Mouse (Mus musculus) midbrain, embryonic 14.5 days (tissue): ENCODE measurements at regions not wholly inside any gene's neighbourhood (a gene's known extent, or its start where the extent isn't known, plus 50 kb on each side); places are given as distances from the start of the nearest gene placed in this dataset.

Source experiments
- ATAC-seq: fragments of 200-750 bp; cut with Nextera tagmentation; 2 replicates; pipeline ENCODE4 v1.8.0; 2017; ENCODE audit warnings: moderate number of reproducible peaks, moderate library complexity; ENCODE audit not compliant: low FRiP score, low TSS enrichment
- DNase-seq: peaks from one replicate; pipeline ENCODE4 v3.0.0-alpha.2; 2015
- H3K27ac ChIP-seq: fragments of 300-500 bp; sonication (generic); replicated peaks from 2 replicates; pipeline ENCODE4 v1.5.1; 2014; ENCODE audit warnings: mild to moderate bottlenecking, low read depth, low read length, moderate library complexity
- H3K27me3 ChIP-seq: fragments of 300-500 bp; sonication (generic); 2 replicates; pipeline ENCODE4 v1.6.1; 2014; ENCODE audit warnings: low read length, control low read depth, mixed read lengths; ENCODE audit not compliant: control insufficient read depth, insufficient read depth
- H3K36me3 ChIP-seq: fragments of 300-500 bp; sonication (generic); 2 replicates; pipeline ENCODE4 v1.6.1; 2014; ENCODE audit warnings: low read length, control low read depth; ENCODE audit not compliant: control insufficient read depth, insufficient read depth
- H3K4me1 ChIP-seq: fragments of 300-500 bp; sonication (generic); 2 replicates; pipeline ENCODE4 v1.6.1; 2014; ENCODE audit warnings: mild to moderate bottlenecking, antibody characterized with exemption, low read length, control low read depth; ENCODE audit not compliant: control insufficient read depth, insufficient read depth
- H3K4me2 ChIP-seq: fragments of 300-500 bp; sonication (generic); 2 replicates; pipeline ENCODE4 v1.6.1; 2014; ENCODE audit warnings: mild to moderate bottlenecking, low read length, moderate library complexity
- H3K4me3 ChIP-seq: fragments of 300-500 bp; sonication (generic); replicated peaks from 2 replicates; pipeline ENCODE4 v1.5.1; 2014; ENCODE audit warnings: low read depth, low read length
- H3K9ac ChIP-seq: fragments of 300-500 bp; sonication (generic); replicated peaks from 2 replicates; pipeline ENCODE4 v1.6.1; 2014; ENCODE audit warnings: mild to moderate bottlenecking, low read length, moderate library complexity
- H3K9me3 ChIP-seq: fragments of 300-500 bp; sonication (generic); 2 replicates; pipeline ENCODE4 v1.6.1; 2016; ENCODE audit warnings: low read length, control low read depth, mixed read lengths; ENCODE audit not compliant: control insufficient read depth
- WGBS: fragments of 180-500 bp; shearing (Covaris S2); extraction: QIAGEN DNeasy Blood & Tissue Kit; methylation state at CpG from one replicate; pipeline ENCODE4 v1.1.7; 2014; 5-methylcytosine and 5-hydroxymethylcytosine counted together

DNA sequence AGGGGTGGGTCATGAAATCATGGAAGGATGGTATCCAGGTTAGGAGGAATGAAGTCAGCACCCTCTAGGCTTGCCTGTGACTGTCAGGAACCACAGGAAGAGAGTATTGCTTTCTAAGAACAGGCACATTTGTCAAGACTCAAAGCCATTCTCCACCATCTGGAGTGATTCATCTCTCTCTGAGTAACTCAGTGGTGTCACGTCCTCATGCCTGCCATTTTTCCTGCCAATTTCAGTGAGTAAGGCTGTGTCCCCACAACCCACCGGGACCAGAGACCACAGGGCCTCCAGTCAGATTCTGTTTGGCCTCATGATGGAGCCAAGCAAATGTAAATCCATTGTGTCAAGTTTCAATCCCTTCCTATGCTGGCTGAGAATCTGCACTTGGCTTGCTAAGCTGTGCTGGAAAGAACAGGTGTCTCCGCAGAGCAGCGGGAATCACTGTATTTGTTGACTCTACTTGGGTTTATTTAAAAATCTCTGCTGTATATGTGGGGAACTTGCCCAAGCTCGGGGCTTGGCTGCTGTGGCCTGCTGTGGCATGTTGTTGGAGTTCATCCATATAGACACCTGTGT lies 230.0 kb upstream of the Mki67 start:
- Histone ChIP-seq H3K4me3 (no peak overlapping the region), H3K4me2 (no peak overlapping the region), H3K36me3 (no peaks in the 10 kb centered on the region), H3K27me3 (no peaks in the 10 kb centered on the region), H3K4me1 (no peaks in the 10 kb centered on the region), H3K27ac (no peak overlapping the region), H3K9me3 (no peaks in the 10 kb centered on the region), H3K9ac (no peak overlapping the region)
- no peak for DNase-seq
- 89% methylated on average over 5 of the region's 5 CpGs for WGBS
- ATAC-seq = no peak

DNA sequence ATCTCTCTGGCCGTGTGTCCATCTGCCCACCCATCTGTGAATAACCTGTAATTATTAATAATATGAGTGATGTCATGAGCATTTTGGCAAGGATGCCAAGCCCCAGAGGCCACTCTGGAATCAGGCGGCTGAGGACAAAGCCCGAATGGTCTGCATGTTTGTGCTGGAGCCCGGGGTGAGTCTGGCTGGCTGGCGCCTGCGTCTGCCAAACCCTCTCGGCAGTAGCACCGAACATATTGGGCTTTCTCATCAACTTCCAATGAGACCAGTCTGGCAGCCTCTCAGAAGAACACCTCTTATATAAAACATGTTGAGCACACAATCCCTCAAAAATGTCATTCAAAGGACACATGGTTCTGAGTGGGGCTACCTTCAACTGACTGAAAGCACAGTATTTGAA lies 244.9 kb upstream of the Mki67 start:
- no peaks in the 10 kb centered on the region for H3K36me3 ChIP-seq
- H3K4me1 ChIP-seq = peaks cover 8% of the 10 kb centered on the region
- H3K4me2 ChIP-seq = no peak overlapping the region
- H3K9ac ChIP-seq = no peak overlapping the region
- no peak overlapping the region for H3K4me3 ChIP-seq
- no peak overlapping the region for H3K27ac ChIP-seq
- WGBS = 72% methylated on average over 8 of the region's 8 CpGs
- no peak for ATAC-seq
- peak; percentile 27 for DNase-seq
- H3K9me3 ChIP-seq = no peaks in the 10 kb centered on the region
- no peaks in the 10 kb centered on the region for H3K27me3 ChIP-seq

DNA sequence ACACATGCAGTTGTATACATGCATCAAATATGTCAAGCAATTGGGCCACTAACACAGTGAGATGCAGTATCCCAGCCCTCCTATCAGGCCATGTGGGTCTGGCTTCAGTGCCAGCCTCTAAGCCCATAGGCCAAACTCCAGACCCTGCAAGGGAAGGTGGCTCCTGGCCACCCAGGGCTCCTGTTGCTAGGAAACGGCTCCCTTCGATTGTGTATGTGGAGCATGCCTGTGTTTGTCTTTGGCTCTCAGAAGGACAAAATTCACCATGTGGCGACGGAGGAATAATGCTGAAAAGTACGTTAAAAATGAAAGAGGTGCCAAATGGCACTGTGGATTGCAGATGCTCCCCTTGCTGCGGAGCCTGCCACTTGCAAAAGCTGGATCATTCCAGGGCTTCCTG lies 249.4 kb upstream of the Mki67 start:
- WGBS = 15% methylated on average over 6 of the region's 6 CpGs
- 0 out of 2 replicates have a peak overlapping the region, but pooled peaks have one; percentile 32 for H3K27ac ChIP-seq

DNA sequence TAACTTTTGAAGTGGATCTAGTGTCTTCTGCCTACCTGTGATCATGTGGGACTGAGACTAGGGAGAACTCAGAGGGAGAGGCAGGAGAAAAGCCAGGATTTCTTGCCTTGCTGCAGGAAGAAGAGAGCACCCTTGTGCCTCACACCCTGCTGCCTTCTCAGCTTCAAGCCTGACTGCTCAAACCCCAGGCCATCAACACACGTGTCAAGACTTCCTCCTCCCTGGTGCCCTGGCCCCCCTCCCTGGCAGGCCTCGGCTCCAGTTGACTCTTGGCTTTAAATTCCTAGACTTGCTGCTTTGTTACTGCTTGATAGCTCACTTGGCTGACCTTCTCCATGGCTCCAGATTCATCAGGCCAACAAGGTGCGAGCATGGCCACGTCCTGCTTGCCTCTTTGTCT lies 250.1 kb upstream of the Mki67 start:
- Histone ChIP-seq H3K4me2 (no peak overlapping the region), H3K4me1 (peaks cover 14% of the 10 kb centered on the region), H3K9me3 (no peaks in the 10 kb centered on the region), H3K36me3 (no peaks in the 10 kb centered on the region), H3K27me3 (no peaks in the 10 kb centered on the region), H3K4me3 (no peak overlapping the region), H3K9ac (no peak overlapping the region), H3K27ac (0 out of 2 replicates have a peak overlapping the region, but pooled peaks have one; percentile 32)
- DNase-seq (no peak), ATAC-seq (no peak)
- 39% methylated on average over 4 of the region's 4 CpGs for WGBS

More for the DNA sequence above, 249.4 kb upstream of the Mki67 start:
- Histone ChIP-seq H3K27me3 (no peaks in the 10 kb centered on the region), H3K4me2 (no peak overlapping the region), H3K9ac (no peak overlapping the region), H3K4me3 (no peak overlapping the region), H3K36me3 (no peaks in the 10 kb centered on the region), H3K4me1 (peaks cover 14% of the 10 kb centered on the region), H3K9me3 (no peaks in the 10 kb centered on the region)
- ATAC-seq = no peak
- DNase-seq = peak; percentile 74

DNA sequence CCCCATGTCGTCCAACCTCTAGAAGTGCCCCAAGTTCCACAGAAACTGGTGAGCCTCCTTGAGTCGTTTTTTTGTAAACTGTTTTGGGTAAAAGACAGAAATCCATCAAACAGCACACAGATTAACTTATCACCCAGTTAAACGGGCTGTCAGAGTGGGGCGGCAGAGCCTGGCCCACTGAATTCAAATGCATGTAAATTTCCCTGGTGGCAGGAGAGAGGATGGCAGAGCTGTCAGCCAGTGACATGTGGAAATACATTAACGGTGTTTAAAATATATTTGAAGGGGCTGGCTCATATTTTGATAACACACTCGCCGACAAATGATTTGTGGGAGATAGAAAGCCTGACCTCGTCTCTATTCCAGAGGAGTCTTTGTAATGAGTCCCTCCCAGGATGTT lies 252.5 kb upstream of the Mki67 start:
- H3K4me2 ChIP-seq = no peak overlapping the region
- H3K27ac ChIP-seq = no peak overlapping the region
- DNase-seq = peak; percentile 60
- no peak overlapping the region for H3K4me3 ChIP-seq
- no peak overlapping the region for H3K9ac ChIP-seq
- ATAC-seq = no peak
- no peaks in the 10 kb centered on the region for H3K9me3 ChIP-seq
- H3K4me1 ChIP-seq = peaks cover 14% of the 10 kb centered on the region
- H3K27me3 ChIP-seq = no peaks in the 10 kb centered on the region
- WGBS = 39% methylated on average over 8 of the region's 8 CpGs
- H3K36me3 ChIP-seq = no peaks in the 10 kb centered on the region

DNA sequence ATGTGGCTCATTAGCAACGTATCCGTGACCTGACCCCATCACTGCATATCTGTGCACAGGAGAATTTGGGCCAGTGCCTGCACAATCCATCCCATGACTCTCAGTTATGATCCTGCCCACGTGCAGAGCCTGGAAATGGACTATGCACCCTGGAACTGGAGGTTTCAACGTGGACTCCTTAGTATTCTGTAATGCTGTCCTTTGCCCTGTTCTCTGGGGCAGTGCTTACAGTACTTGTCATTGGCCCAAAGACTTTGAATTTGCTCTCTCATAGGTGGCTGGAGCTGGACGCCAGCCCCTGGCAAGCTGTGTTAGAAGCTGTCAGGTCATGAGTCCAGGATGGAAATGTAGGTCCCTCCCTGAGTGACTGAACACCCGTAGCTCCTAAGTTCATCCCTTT lies 269.9 kb upstream of the Mki67 start:
- Histone ChIP-seq H3K4me3 (no peak overlapping the region), H3K4me2 (no peak overlapping the region), H3K9ac (no peak overlapping the region), H3K36me3 (no peaks in the 10 kb centered on the region), H3K27me3 (no peaks in the 10 kb centered on the region), H3K4me1 (no peaks in the 10 kb centered on the region), H3K9me3 (no peaks in the 10 kb centered on the region), H3K27ac (no peak overlapping the region)
- no peak for ATAC-seq
- WGBS = 79% methylated on average over 6 of the region's 6 CpGs
- DNase-seq = no peak

DNA sequence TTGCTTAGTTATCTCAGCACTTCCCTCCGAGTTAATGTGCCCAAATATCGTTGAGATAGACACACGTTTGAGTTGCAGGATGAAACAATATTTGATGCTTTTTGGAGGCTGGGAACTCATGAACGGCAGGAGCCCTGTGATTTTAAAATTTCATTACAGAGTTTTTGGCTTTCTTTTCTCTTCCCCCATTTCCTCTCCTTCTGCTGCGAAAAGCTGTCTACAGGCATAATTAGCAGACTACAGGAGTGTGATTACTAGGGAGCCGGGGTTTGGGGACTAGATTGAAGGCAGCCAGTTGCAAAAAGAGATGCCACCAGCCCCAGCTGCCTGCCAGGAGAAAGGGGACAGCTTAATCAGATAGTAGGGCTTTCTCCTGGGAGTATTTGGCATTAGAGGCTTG lies 274.2 kb upstream of the Mki67 start:
- WGBS = 68% methylated on average over 6 of the region's 6 CpGs
- no peak overlapping the region for H3K9ac ChIP-seq
- no peaks in the 10 kb centered on the region for H3K27me3 ChIP-seq
- H3K27ac ChIP-seq = no peak overlapping the region
- no peaks in the 10 kb centered on the region for H3K9me3 ChIP-seq
- ATAC-seq (no peak), DNase-seq (no peak)
- H3K4me1 ChIP-seq = no peaks in the 10 kb centered on the region
- no peak overlapping the region for H3K4me2 ChIP-seq
- H3K36me3 ChIP-seq = no peaks in the 10 kb centered on the region
- H3K4me3 ChIP-seq = no peak overlapping the region

DNA sequence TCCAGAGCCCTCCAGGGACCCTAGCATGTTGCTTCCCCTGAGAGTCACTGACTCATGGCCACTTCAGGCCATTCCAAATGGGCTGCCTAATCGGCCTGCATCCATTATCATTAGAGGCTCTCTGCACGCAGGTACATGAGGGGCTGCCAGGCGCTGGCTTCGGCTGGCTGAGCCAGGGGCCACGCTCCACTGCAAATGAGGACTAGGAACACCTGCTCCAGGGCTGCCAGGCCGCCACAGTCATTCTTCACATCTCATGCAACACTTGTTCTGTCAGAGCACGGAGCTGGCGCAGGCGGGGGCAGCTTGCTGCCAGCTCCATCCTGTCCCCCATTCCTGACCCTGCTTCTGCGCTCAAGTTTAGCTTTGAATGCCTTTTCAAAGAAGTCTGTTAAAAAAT lies 280.7 kb upstream of the Mki67 start:
- no peaks in the 10 kb centered on the region for H3K36me3 ChIP-seq
- WGBS = 61% methylated on average over 10 of the region's 10 CpGs
- ATAC-seq (no peak), DNase-seq (peak; percentile 48)
- H3K9me3 ChIP-seq = no peaks in the 10 kb centered on the region
- H3K4me2 ChIP-seq = no peak overlapping the region
- H3K27me3 ChIP-seq = no peaks in the 10 kb centered on the region
- H3K4me1 ChIP-seq = no peaks in the 10 kb centered on the region
- no peak overlapping the region for H3K27ac ChIP-seq
- H3K9ac ChIP-seq = no peak overlapping the region
- H3K4me3 ChIP-seq = no peak overlapping the region

DNA sequence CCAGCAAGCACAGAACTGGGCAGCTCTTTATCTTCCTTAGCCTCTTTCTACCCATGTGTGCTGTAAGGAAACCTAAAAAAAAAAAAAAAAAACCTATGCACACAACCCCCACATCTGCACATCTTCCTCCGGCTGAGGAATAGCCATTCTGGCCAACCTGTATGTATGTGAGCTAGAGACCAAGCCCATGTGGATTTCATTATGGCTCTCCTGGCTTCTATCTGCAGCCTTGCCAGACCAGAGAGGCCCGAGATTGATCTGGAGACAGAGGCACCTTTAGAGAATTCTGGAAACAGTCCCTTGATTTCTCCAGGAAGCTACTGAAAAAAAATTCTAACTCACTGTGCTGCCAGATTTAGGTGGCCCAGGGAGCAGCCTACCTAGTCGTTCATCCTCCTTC lies 281.5 kb upstream of the Mki67 start:
- DNase-seq (no peak), ATAC-seq (no peak)
- 81% methylated on average over 3 of the region's 3 CpGs for WGBS
- Histone ChIP-seq H3K4me1 (no peaks in the 10 kb centered on the region), H3K4me3 (no peak overlapping the region), H3K9ac (no peak overlapping the region), H3K27me3 (no peaks in the 10 kb centered on the region), H3K9me3 (no peaks in the 10 kb centered on the region), H3K27ac (no peak overlapping the region), H3K36me3 (no peaks in the 10 kb centered on the region), H3K4me2 (no peak overlapping the region)
